Mouse (Mus musculus): ENCODE data around the gene Arhgap4.

The Arhgap4 gene

DNA sequence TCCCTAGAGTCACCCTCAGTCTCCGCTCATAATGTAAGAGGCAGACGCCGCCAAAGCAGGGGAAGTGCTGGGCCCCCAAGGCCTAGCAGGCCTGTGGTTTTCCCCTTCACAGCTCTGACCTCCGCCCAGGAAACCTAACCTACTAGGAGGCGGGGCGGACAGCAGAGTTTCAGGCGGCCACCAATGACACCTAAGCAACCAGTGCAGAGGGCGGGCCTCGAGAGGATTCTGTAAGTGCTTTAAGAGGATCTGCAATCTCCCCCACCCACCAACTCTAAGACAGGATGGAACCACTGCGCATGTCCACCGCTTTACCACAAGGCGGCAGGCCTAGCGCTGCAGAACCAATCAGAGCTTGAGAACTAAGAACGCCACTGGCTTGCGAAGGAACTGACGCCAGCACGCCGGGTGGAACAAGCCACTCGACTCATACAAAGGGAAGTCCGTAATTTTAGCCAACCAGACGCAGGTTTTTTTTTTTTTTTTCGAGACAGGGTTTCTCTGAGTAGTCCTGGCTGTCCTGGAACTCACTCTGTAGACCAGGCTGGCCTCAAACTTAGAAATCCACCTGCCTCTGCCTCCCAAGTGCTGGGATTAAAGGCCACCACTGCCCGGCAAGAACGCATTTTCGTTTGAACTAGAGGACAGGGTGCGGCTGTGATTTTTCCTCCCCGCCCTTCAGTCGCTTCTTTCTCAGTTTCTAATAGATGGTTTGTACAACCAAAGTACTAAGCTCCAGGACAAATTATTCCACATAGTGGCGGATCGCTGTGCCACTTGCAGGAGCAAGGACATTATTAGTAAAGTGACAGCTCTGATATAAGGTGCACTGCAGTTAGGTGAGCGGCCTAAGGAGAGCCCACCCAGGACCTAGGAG is 6.6 kb downstream of the Arhgap4 start:
- peak; percentile 91 for DNase-seq (ENCODE audit: low spot score)

DNA sequence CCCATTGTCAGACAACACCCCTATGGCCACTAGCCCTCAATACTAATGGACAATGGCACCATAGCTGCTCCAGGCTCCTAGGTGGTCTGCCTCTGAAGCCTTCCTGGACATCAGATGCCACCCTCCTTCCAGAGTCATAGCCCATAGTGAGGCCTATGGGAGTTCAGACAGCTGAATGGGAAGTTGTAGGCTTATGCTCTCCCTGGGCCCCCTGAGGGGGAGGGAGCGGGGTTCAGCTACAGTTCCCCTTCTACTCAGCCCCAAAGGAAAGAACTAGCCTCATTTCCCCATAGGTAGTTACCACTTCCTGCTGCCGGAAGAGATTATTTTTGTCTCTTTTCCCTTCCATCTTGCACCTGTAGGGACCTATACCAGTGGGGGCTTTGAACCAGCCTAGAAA is 10.1 kb downstream of the Arhgap4 start:
- DNase-seq (ENCODE audit: low spot score), result no peak

DNA sequence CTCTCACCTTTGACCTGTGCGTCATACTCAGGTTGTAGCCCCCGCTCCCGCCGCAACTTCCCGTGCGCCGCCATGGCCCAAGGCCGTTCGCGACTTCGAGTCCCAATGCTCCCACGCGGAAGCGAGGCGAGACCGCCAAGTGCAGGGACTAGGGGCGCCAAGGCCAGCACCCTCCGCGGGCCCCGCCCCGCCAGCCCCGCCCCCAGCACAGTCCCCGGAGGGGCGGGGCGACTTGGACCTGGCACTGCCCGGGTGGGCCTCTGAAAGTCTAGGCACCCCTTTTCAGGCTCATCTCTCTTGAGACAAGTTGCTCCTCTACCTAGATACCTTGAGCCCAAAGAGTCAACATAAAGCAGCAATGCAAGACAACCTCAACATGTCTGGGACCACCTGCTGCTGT is 10.5 kb downstream of the Arhgap4 start:
- DNase-seq (ENCODE audit: low spot score), result no peak

DNA sequence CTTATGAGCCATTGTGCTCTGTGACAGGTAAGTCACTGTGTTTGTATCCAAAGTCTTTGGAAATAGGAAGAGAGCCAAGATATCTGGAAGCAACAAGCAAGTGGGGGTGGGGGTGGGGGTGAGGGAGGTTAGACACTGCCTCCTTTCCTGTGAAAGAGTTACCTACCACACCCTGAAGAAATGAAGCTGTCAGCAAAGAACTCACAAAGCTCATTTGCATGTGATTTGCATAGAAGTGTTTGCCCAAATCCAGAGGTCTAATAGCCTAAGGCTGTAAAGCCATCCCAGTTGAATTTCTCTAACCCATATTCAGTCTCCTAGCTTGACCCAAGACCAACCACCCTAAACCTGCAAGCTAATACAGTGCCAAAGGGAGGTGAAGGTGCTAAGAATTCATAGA is 11.2 kb downstream of the Arhgap4 start:
- DNase-seq (ENCODE audit: low spot score), result no peak

DNA sequence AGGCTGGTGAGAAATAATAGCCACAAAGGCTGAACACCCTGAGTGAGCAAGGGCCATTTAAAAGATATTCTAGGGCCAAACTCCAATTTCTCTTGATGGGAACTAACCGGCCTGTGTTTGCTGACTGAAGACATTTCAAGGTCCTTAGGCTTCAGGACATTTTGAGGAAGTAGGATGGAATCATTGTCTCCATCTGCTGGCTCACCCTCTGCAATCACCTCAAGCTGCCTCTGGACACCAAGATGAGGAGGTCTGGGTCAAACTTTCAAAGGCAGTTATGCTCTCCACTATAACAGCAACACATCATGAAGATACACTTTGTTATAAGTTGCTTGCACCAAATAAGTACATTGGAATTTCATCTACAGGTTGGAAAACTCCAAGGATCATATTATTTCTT is 11.6 kb downstream of the Arhgap4 start:
- DNase-seq (ENCODE audit: low spot score), result no peak

DNA sequence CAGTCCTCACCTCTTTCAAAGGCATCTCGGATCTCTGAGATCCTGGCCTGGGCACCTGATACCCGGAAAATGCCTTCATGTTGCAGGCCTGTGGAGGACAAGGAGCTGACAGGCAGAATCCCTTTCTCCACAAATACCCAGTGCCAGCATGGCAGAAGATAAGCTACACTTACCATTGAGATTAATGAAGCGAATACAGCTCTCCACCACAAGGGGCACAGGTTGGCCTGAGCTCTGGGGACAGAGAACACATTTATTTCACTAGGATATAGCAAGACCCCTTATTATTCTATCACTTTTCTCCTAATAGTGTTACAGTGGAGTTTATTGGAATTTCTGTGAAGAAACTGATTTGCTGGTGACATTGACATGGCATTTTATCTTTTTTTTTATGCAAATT is 23.7 kb downstream of the Arhgap4 start:
- no peak for DNase-seq (ENCODE audit: low spot score)

DNA sequence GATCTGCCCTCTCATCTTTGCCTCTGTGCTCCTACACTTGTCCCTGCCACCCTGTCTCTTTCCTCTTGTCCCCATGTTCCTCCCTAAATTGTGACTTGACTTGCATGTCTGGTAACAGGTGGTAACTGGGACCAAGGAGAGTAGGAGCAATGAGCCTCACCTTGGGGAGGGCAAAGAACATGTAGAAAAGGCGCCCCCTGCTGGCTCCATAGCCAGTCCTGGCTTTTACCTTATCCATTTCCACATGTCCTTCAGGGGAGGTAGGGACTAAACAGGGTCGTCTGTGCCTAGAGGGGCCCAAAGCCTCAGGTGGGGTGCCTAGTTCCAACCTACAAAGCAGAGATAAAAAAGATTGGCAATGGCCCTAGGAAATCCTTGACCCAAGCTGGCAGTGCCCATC is 26.0 kb downstream of the Arhgap4 start, which contains the start of gene L1cam:
Gene L1cam (minus strand): TSS at position 387 of the 400 bp plus-strand sequence.
- peak; percentile 66 for DNase-seq (ENCODE audit: low spot score)

DNA sequence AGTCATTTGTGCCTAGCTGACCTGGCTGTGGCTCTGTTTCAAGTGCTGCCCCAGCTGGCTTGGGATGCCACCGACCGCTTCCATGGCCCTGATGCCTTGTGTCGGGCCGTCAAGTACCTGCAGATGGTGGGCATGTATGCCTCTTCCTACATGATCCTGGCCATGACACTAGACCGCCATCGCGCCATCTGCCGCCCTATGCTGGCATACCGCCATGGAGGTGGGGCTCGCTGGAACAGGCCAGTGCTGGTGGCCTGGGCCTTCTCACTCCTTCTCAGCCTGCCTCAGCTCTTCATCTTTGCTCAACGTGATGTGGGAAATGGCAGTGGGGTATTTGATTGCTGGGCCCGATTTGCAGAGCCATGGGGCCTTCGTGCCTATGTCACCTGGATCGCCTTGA is 28.8 kb downstream of the Arhgap4 start:
- DNase-seq (ENCODE audit: low spot score), result no peak

DNA sequence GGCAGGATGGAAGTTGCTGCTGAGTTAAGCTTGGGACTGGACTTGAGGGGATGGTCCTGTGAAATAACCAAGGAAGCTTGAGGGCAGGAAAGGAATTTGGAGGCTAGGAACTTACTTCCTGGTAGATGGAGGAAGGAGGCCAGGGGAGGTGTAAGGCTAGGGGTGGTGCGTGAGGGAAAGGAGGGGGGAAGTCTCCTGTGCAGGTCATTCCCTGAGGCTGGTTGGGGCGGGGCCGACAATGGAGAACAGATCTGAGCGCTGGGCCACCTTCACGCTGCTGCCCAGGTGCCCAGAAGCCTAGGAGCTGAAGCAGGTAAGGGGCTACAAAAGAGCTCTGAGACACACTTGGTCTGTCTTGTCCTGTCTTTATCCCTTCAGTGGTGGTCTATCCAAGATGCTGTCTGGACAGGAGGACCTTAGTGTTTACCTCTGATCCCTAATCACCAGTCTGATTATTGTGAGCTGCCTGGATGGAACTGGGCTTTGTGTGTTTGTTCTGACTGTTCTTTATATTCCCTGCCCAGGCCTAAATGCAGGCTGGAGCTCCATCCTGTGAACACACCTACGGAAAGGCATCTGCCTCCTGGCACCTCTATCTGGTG is 30.0 kb downstream of the Arhgap4 start, which contains the start of gene Avpr2:
Gene Avpr2 (plus strand): TSS at position 552 of the 602 bp plus-strand sequence.
- DNase-seq (ENCODE audit: low spot score), result no peak

DNA sequence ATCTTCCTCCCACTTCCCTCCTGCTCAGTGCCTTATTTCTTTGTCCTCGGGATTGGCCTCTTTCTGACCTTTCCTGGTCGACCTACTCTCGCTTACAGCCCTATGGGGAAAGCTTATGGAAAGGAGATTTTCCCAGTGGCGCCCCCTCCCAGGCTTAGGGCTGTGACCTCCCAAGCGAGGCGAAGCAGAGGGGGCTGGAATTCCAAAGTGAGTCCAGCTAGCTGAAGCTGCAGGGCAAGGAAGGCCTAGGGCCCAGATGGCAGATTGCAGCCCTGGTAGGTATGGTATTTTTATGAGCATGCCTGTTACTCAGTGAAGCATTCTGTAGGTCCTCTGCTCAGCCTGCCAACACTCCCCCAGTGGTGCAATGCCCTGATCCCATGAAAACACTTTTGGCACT is 40.2 kb downstream of the Arhgap4 start:
- peak; percentile 31 for DNase-seq (ENCODE audit: low spot score)

DNA sequence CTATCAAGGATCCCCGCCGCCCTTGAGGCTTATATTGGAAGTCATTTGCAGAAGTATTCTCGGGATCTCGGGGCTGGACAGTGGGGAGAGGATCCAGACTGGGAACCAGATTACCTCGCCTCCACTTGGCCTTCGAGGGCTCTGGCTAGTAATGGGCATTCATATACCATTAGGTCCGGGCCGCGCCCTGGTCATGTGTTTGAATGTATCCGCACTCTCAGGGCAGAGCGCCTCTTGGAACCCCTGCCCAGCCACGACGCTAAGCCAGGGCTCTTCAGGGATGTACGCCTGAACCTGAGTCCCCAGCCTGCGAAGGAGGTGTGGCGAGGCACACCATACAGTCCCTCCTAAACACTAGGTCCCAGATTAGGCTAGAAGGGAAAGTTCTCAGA is 40.6 kb downstream of the Arhgap4 start:
- DNase-seq (ENCODE audit: low spot score), result no peak

DNA sequence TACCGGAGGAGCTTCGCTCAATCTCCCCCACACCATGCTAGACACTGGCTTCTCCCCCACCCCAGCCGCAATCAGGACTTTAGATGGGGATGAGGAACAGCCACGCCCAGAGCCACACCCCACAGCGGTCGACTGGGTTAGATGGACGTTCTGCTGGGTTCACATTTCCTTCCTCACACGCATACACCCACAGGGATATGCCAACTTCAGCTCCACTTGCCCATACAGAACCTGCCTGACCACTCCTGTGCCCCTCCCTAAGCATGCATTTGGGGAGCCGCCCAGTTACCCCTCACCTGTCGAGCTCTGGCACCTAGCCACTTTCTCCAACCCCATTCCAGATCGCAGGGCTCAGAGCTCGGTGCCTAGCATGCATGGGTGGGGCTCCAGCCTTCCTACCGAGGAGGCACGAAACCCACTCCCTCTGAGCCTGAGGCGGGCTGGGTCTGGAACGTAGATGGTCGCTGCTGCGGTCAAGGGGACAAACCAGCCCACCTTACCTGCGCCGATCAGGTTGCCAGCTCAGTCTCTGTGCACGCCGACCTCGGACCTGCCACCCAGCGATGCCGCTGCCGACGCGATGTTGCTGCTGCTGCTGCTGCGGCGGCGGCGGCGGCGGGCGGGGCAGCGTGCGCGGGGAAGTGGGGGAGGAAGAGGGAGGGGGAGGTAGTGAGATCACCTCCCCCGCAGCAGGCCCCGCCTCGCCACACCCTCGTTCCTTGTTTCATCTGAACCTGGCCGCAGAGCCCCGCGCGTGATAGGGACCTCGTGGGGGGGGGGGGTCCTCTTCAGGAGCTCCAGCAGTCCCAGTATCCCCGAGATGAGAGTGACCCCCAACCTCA is 41.3 kb downstream of the Arhgap4 start:
- peak; percentile 42 for DNase-seq (ENCODE audit: low spot score)

DNA sequence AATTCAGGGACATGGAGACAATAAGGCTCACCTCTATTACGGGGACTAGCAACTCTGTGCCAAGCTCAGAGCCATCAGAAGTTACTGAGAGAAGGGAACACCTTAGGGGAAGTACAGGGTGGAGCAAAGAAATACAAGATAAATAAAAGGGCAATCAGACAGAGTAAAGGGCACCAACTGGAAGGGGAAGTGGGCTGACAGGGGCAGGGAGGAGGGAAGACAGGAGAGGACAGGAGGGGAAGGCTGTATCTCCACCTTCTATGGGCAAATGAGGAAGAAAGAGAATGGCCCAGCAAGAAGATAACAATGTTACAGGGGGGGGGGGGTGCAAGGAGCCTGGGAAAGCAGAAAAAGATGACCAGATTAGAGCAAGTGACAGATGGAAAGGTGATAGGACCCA is 44.7 kb downstream of the Arhgap4 start:
- DNase-seq (ENCODE audit: low spot score), result no peak

DNA sequence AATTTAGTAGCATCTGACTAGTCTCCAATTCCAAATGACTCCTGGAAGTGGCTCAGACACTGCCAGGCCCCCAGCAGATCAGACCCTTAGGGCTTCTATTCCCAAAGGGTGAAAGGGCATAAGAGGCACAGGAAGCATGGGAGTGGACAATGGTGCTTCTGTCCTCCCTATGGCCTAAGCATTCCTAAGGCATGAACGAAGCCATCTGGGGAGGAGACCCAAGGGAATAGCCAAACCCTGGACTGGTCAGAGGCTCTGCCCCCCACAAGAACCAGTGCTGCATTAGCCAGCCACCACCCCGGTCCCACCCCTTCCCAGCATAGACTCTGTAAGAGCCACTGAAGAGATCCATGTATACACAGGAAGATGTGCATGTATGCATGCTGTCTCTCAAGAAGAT is 45.8 kb downstream of the Arhgap4 start:
- DNase-seq (ENCODE audit: low spot score), result no peak

DNA sequence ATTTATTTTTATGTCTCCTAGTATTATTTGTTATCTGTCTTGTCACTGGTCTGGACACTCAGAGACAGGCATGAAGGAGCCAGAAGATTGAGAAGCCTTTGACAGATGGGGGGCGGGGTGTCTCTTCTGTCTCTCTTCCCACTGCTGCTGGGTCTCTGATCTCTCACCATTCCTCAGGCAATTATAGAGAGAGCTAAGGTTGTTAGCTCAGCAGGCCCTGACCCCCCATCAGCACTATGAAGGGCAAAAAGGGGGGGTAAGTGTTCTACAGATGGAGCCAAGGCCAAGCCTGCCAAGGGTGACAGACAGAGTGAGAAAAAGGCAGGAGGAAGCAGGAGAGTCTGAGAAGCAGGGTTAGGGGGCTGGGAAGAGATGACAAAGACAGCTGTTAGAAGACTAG is 49.7 kb downstream of the Arhgap4 start:
- no peak for DNase-seq (ENCODE audit: low spot score)

DNA sequence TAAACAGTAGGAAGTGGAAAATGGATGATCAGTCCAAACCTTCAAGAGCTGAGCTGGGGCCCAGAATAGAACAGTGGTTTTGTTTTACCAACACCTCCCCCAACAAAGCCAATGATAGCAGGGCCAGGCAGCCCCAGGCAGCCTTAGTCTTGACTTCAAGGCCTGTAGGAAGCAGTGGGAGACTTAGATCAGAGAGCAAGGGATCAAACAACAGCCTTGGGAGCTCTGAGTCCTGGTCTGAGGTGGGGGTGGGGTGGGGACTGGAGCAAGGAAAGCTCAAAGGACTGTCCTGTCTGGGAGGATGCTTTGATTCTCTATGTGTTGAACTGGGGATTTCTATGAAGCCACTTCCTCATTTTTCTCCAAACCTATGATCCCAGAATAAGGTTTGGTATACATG is 50.2 kb downstream of the Arhgap4 start:
- no peak for DNase-seq (ENCODE audit: low spot score)

DNA sequence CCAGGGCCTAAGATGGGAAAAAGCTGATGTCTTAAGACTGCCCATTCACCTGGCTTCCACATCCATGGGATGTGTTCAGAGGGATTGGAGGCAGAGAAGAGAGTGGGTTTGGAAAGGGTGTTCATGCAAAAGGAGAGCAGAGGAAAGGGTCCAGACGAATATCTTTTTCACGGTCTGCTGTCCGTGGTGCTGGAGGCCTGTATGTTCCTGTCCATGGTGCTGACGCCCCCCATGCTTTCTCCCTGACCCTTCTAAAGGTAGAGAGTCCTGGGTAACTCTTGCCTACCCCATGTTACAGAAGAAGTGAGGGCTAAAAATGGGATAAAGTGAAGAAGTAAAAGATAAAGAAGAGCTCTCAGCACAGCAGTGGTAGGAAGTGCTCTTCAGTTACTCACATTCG is 52.3 kb downstream of the Arhgap4 start:
- DNase-seq (ENCODE audit: low spot score), result peak; percentile 66

DNA sequence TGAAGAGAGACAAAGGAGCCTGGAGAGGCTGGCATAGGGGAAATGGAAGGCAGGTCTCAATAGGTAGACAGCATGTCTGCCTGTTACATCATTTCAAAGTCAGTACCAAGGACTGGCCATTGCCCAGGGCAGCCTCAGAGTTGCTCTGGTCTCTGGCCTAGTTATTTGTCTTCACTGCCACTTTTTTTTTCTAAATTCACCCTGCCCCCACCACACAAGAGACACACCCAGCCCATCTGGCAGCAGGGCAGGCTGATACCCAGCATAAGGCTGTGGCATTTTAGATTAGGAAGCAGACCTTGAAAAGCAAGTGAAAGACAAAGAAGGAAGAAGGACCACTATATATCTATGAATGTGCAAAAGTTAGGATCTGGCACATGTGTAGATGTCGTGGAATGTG is 53.8 kb downstream of the Arhgap4 start:
- no peak for DNase-seq (ENCODE audit: low spot score)

DNA sequence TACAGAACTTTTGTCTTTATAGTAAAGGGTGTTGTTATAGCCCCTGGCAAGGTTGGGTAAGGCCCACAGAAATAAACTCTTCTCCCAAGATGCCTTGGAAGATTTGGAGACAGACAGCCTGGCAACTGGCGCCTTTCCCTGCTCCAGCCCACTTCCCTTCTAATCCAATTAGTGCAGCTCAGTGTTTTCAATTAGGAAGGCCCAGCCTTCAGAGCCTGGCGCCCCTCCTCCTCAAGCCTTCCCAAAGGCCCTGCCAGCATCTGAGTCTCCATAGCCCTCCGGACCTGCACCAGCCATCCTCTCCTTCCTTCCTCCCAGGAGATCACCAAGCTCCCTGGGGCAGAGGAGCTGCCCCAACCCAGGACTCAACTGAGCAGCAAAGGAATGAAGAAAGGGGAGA is 54.4 kb downstream of the Arhgap4 start:
- DNase-seq (ENCODE audit: low spot score), result peak; percentile 56

DNA sequence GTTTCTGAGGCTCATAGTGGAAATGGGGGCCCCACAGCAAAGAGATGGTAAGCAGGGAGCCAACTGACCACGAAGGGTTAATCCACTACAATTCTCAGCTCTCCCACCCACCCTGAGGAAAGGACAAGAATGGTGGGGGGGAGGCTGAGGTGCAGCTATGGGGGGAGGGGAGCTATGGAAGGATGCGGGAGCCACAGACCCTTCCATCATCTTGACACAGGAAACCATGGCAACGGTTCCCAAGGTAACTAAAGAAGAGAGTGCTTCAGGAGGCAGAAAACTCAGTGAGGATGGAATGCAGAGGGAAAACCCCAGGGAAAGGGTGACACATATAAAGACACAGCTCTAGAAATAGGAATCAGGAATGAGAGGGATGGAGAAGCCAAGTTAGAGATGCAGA is 57.0 kb downstream of the Arhgap4 start:
- peak; percentile 31 for DNase-seq (ENCODE audit: low spot score)

DNA sequence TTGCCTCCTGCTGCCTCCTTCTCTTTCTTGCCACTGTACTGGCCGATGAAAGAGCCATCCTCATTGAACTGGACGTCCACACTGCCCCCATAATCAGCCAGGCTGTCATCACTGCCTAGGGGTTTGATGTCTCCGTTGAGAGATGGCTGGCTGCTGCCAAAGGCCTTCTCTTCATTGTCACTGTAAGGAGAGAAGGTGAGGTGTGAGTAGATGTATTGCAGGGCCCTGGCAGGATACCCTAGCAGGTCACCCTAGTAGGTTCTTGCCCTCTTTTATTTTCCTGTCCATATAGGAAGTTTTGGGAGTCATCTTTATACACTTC is 66.6 kb downstream of the Arhgap4 start:
- no peak for DNase-seq (ENCODE audit: low spot score)

DNA sequence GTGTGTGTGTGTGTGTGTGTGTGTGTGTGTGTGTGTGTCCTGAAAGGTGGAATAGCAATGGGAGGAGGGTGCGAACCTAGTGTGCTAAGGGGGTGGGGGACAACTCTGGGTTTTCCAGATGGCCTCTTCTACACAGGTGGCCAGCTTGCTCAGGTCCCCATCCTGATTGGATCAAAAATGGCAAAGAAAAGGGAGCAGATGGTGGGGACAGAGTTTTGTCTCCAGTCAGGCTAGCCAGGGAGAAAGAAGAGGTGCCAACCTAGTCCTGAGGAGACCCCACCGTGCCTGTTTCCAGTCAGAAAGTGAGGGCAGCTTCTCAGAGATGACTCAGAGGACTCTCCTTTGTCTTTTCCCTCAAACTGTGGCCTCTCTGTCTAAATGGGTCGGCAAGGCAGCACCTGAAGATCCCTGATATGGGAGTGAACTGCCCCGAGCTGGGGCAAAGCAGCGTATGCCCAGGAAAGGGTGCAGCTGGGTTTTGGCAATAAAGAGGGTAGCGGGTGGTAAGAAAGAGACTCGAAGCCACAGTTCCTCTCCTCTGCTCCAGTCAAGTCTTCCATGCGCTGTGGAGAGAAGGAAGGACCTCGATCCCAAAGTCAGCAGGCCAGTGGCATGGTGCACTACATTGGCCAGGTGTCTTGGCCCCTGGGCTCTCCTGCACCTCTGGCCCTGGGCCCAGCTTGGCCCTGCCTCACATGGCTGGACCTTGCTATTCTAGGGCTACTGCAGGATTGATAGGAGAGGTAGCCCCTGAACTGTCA is 67.2 kb downstream of the Arhgap4 start:
- DNase-seq (ENCODE audit: low spot score), result no peak

All from retina, embryonic 14.5 days (tissue).